Comparison of ENCODE assay signal across 26 mouse cellular contexts in genomic region chr10:70111643-70112042, GRCm38 (mm10). TPM values are rescaled to one million over a fixed set of nuclear protein-coding genes. Genes with fewer than 3 reads are reported as not detected.
DNase-seq lines count a peak whose midpoint lies in the region; ATAC-seq and TF ChIP-seq lines count a peak whose summit lies in the region.
"Had no signal": no experiment of that assay in that cellular context is flagged by ENCODE, and none has a peak within 500 bp of the region (broad histone marks: within the 10 kb centered on the region; RNA-seq: fewer than 3 reads in every experiment).

No protein-coding gene starts in this region.

- peaks cover 2% of the 10 kb centered on the region for H3K9me3 ChIP-seq in CH12.LX (replicated peaks; ENCODE audit: low read length)
- H3K9me3 ChIP-seq in heart, embryonic 11.5 days (replicated peaks; ENCODE audit: control insufficient read depth, low read length) = no peaks in the 10 kb centered on the region
- H3K9me3 ChIP-seq: embryonic facial prominence, embryonic 12.5 days; embryonic facial prominence, embryonic 15.5 days; G1E; heart, embryonic 13.5 days; hindbrain, embryonic 12.5 days; hindbrain, embryonic 15.5 days had no signal

- no peak for TF ChIP-seq EP300 in CH12.LX (IDR thresholded peaks at IDR 0.05; ENCODE audit: low read length)

- TF ChIP-seq POLR2A in CH12.LX (IDR thresholded peaks at IDR 0.05; ENCODE audit: low read depth, low read length) = no peak

- DNase-seq in gastrocnemius, postnatal 10 days = peak; percentile 0
- no peak for DNase-seq in gastrocnemius, postnatal 25 days
- DNase-seq in CH12.LX (ENCODE audit: extremely low read depth) (no peak), ES-CJ7 (ENCODE audit: low read depth, low spot score) (peak; percentile 55)
- DNase-seq in brain, adult 2 months (ENCODE audit: low read depth, low spot score) = peak; percentile 49
- no peak for DNase-seq in ovary, postnatal 36 days (ENCODE audit: low spot score)
- DNase-seq: adrenal gland, postnatal 10 days; adrenal gland, postnatal 36 days; cerebellum, adult 11-12 months; cerebellum, adult 8-10 months; cerebellum, postnatal 10 days; cerebellum, postnatal 36 days; embryo, embryonic 11 days; forebrain, postnatal 0 days; gastrocnemius, postnatal 14 days; kidney, adult 11 months; kidney, adult 8-10 months had no signal

- no peak for TF ChIP-seq RAD21 in CH12.LX (IDR thresholded peaks at IDR 0.05; ENCODE audit: low read depth, low read length)

- peaks cover 6 to 65% of the 10 kb centered on the region in 2 experiments for H3K36me3 ChIP-seq in CH12.LX (replicated peaks in 1 of 2; ENCODE audit: control insufficient read depth in 1 of 2, insufficient read depth in 1 of 2, low read length in 1 of 2)
- H3K36me3 ChIP-seq in heart, embryonic 11.5 days (ENCODE audit: control insufficient read depth, insufficient read depth, low read length) = no peaks in the 10 kb centered on the region
- H3K36me3 ChIP-seq: hindbrain, embryonic 15.5 days had no signal

- dilution Hi-C loops in CH12.LX (cut with MboI; ENCODE audit: extremely low pct_ligation_motif_present, extremely low pct_unique_long_range_greater_than_20kb, low sequenced_read_pairs) = no loop called here

- no peak overlapping the region for H3K9ac ChIP-seq in CH12.LX (ENCODE audit: insufficient read depth, low read depth)
- no peak overlapping the region for H3K9ac ChIP-seq in heart, embryonic 11.5 days (ENCODE audit: low read depth, low read length)
- H3K9ac ChIP-seq: embryonic facial prominence, embryonic 12.5 days; embryonic facial prominence, embryonic 15.5 days; forebrain, postnatal 0 days; heart, embryonic 13.5 days; hindbrain, embryonic 12.5 days; hindbrain, embryonic 15.5 days had no signal

- in situ Hi-C loops in CH12.LX (cut with MboI; ENCODE audit: low pct_ligation_motif_present, low pct_unique_long_range_greater_than_20kb, low sequenced_read_pairs) = no loop called here

- TF ChIP-seq CTCF in CH12.LX (conservative IDR thresholded peaks at IDR 0.05 in 1 of 2, IDR thresholded peaks at IDR 0.05 in 1 of 2; ENCODE audit: low read depth in 2 of 2, low read length in 2 of 2) = no peak

- no peak overlapping the region for H3K27ac ChIP-seq in CH12.LX (ENCODE audit: insufficient read depth, low read depth)
- no peak overlapping the region for H3K27ac ChIP-seq in heart, embryonic 11.5 days (ENCODE audit: low read depth, low read length)
- H3K27ac ChIP-seq: embryonic facial prominence, embryonic 12.5 days; embryonic facial prominence, embryonic 15.5 days; heart, embryonic 13.5 days; hindbrain, embryonic 12.5 days; hindbrain, embryonic 15.5 days had no signal

- no peak for ATAC-seq in heart, embryonic 11.5 days (replicated peaks; ENCODE audit: insufficient number of reproducible peaks, low FRiP score, low TSS enrichment)
- ATAC-seq: forebrain, embryonic 14.5 days; forebrain, postnatal 0 days; Patski had no signal

- H3K4me2 ChIP-seq in CH12.LX (ENCODE audit: insufficient read depth, low read depth, poor library complexity, severe bottlenecking) = no peak overlapping the region
- no peak overlapping the region for H3K4me2 ChIP-seq in heart, embryonic 11.5 days
- H3K4me2 ChIP-seq: embryonic facial prominence, embryonic 12.5 days; embryonic facial prominence, embryonic 15.5 days; heart, embryonic 13.5 days; hindbrain, embryonic 12.5 days; hindbrain, embryonic 15.5 days had no signal

- H3K4me1 ChIP-seq in CH12.LX (ENCODE audit: control insufficient read depth in 1 of 2, insufficient read depth in 2 of 2) = peaks cover 22 to 69% of the 10 kb centered on the region in 2 experiments
- H3K4me1 ChIP-seq in heart, embryonic 11.5 days (ENCODE audit: control insufficient read depth, insufficient read depth, low read length) = peaks cover 41% of the 10 kb centered on the region

- H3K79me2 ChIP-seq in CH12.LX (replicated peaks; ENCODE audit: control insufficient read depth, extremely low read depth, insufficient read depth, poor library complexity, severe bottlenecking) = peaks cover 81% of the 10 kb centered on the region

- no peak overlapping the region for H3K4me3 ChIP-seq in CH12.LX (replicated peaks in 1 of 3; ENCODE audit: low read depth in 2 of 3, low read length in 2 of 3, poor library complexity in 1 of 3)
- H3K4me3 ChIP-seq in heart, embryonic 11.5 days (ENCODE audit: low read depth, low read length) = no peak overlapping the region
- H3K4me3 ChIP-seq: embryonic facial prominence, embryonic 12.5 days; embryonic facial prominence, embryonic 15.5 days; heart, embryonic 13.5 days; hindbrain, embryonic 12.5 days; hindbrain, embryonic 15.5 days had no signal

- H3K27me3 ChIP-seq in CH12.LX (replicated peaks) = no peaks in the 10 kb centered on the region
- H3K27me3 ChIP-seq in heart, embryonic 11.5 days (ENCODE audit: control insufficient read depth, insufficient read depth, low read length) = no peaks in the 10 kb centered on the region
- H3K27me3 ChIP-seq: embryonic facial prominence, embryonic 12.5 days; embryonic facial prominence, embryonic 15.5 days; heart, embryonic 13.5 days; hindbrain, embryonic 12.5 days; hindbrain, embryonic 15.5 days; Patski had no signal

- WGBS in heart, embryonic 11.5 days (ENCODE audit: insufficient replicate concordance) = 94% methylated on average over 6 of the region's 6 CpGs

TF ChIP-seq in CH12.LX, 34 proteins besides CTCF, POLR2A, EP300 and RAD21:
- TF ChIP-seq MXI1 (IDR thresholded peaks at IDR 0.05; ENCODE audit: low read depth, low read length) (peak; percentile 45; the same call in 1 of the 2 replicates), CHD1 (IDR thresholded peaks at IDR 0.05; ENCODE audit: low read depth, low read length) (no peak), E2F4 (IDR thresholded peaks at IDR 0.05; ENCODE audit: insufficient replicate concordance, low read depth, low read length) (no peak)

RNA-seq across cellular contexts. Expression of gene Ccdc6, which starts 14.7 kb away (rescaled TPM):
- 10 to 100 TPM; 77.2 to 80.5 TPM for total RNA-seq in gastrocnemius, postnatal 10 days (2021)
- 100 to 1,000 TPM in 1 of 2 experiments, 10 to 100 TPM in 1; 98.9 to 100 TPM for total RNA-seq in gastrocnemius, postnatal 25 days (2021)
- total RNA-seq in CH12.LX (2012; rRNA removed) (28.5 and 36.7 TPM in 2 replicates), CH12.LX (2014; rRNA removed) (17.1 and 19.7 TPM in 2 replicates)
- polyA plus RNA-seq in CH12.LX (2012; ENCODE audit: insufficient read length, low read depth) = 33.0 and 33.5 TPM in 2 replicates
- polyA plus RNA-seq in heart, embryonic 11.5 days (2014; fragmentation: Nextera tagmentation; extraction: Ambion mirVana) = 18.5 and 23.0 TPM in 2 replicates

Comparison
In these comparisons a context has a peak if more than half of its experiments do, and no peak if none do; other contexts are left out.
1. DNase-seq: peak in gastrocnemius, postnatal 10 days (single experiment), ES-CJ7 (single experiment) and brain, adult 2 months (single experiment); none in gastrocnemius, postnatal 25 days (single experiment), CH12.LX (single experiment) and ovary, postnatal 36 days (single experiment).